Mouse (Mus musculus) layer of hippocampus, adult 18-20 months (tissue): Measurements from ENCODE around the gene Gm47429. TPM values are rescaled to one million over a fixed set of nuclear protein-coding genes. Genes with fewer than 3 reads are reported as not detected.
A peak's percentile ranks its signal among the peaks of the same experiment; 100 is the strongest.
"Not testable (repeated sequence)": the region's sequence is repeated elsewhere in the genome, so short reads cannot be mapped to it uniquely, and the experiment has no call there.

ENCODE experiments used
- DNase-seq, 2 experiments: peaks; one replicate each; pipeline ENCODE4 v3.0.0; 2022; ENCODE audit warnings: low spot score in 2 of 2
- long read RNA-seq: library from polyadenylated mRNA; stranded (forward); transcript quantifications from one replicate; pipeline ENCODE4 v2.0.0, GENCODE M21; 2021
- total RNA-seq, 2 experiments: library from RNA; stranded (reverse); gene quantifications; 2 replicates each; pipeline ENCODE4 v1.2.3; 2021

Gene Gm47429
- total RNA-seq, result not detected
- long read RNA-seq, result 0 reads

- DNase-seq, result no peak
These were observed at the start of gene Gm47429 for GRCm38 (mm10) chr13:50443812-50444211. Gene Gm47429 (minus strand): TSS chr13:50443912.

GRCm38 (mm10) chr13:50488510-50488909 is 44.8 kb upstream of the Gm47429 start:
- not testable (repeated sequence) for DNase-seq

- DNase-seq, result no peak
These were observed 23.3 kb upstream of the Gm47429 start, which contains the start of gene Nutm2 for GRCm38 (mm10) chr13:50467007-50467406. Gene Nutm2 (plus strand): TSS chr13:50467307.

GRCm38 (mm10) chr13:50464621-50465562 is 21.2 kb upstream of the Gm47429 start:
- no peak for DNase-seq

- DNase-seq, result not testable (repeated sequence)
These were observed 16.7 kb upstream of the Gm47429 start for GRCm38 (mm10) chr13:50460433-50460832.

GRCm38 (mm10) chr13:50453426-50453825 is 9.7 kb upstream of the Gm47429 start:
- no peak for DNase-seq

- DNase-seq, result not testable (repeated sequence)
These were observed 8.6 kb upstream of the Gm47429 start for GRCm38 (mm10) chr13:50452266-50452665.

- no peak for DNase-seq
These were observed 1.5 kb upstream of the Gm47429 start for GRCm38 (mm10) chr13:50445261-50445660.

GRCm38 (mm10) chr13:50426686-50427085 is 17.0 kb downstream of the Gm47429 start:
- no peak for DNase-seq

- DNase-seq, result no peak
These were observed 19.2 kb downstream of the Gm47429 start for GRCm38 (mm10) chr13:50424517-50424916.

GRCm38 (mm10) chr13:50423625-50424209 is 20.0 kb downstream of the Gm47429 start:
- DNase-seq, result no peak

- no peak for DNase-seq
These were observed 25.3 kb downstream of the Gm47429 start for GRCm38 (mm10) chr13:50418421-50418820.

- peak; percentile 66 to 82 for DNase-seq
These were observed 26.1 kb downstream of the Gm47429 start, which contains the start of gene Fbxw17 for GRCm38 (mm10) chr13:50417389-50418183. Gene Fbxw17 (plus strand): TSS chr13:50417864.

Other genes starting within 250 kb of the Gm47429 start
- gene Gm906, start 193.6 kb downstream of the Gm47429 start, total RNA-seq, result not detected
- gene Fbxw17, start 26.0 kb downstream of the Gm47429 start, total RNA-seq, result 10 to 100 TPM; 12.8 to 14.6 TPM
- gene Nutm2, start 23.4 kb upstream of the Gm47429 start, total RNA-seq, result not detected
- not detected for gene Gm904, start 199.3 kb upstream of the Gm47429 start, total RNA-seq